Mouse (Mus musculus): ENCODE measurements at regions not wholly inside any gene's neighbourhood (a gene's known extent, or its start where the extent isn't known, plus 50 kb on each side); places are given as distances from the start of the nearest gene placed in this dataset.

GRCm38 (mm10) chrX:14505102-14505501 lies 294.2 kb downstream of the H2al1n start:
- peak; percentile 6 to 11 for DNase-seq (ENCODE audit: low spot score in 2 of 2)

Data from frontal cortex, postnatal 10 days (tissue).